Mouse (Mus musculus) testis, adult 2 months (tissue): Measurements from ENCODE around the gene Rbms1. TPM values are rescaled to one million over a fixed set of nuclear protein-coding genes. Genes with fewer than 3 reads are reported as not detected.

ENCODE experiments used
- H3K27ac ChIP-seq: fragments of 200-500 bp; 2 replicates; pipeline ENCODE4 v1.5.1; 2012; ENCODE audit warnings: low read depth, low read length; ENCODE audit not compliant: control insufficient read depth, insufficient read depth
- H3K27me3 ChIP-seq: fragments of 200-500 bp; 2 replicates; pipeline ENCODE4 v1.6.1; 2012; ENCODE audit warnings: mild to moderate bottlenecking, low read length, moderate library complexity; ENCODE audit not compliant: control insufficient read depth, insufficient read depth
- H3K36me3 ChIP-seq: fragments of 200-500 bp; 2 replicates; pipeline ENCODE4 v1.6.1; 2012; ENCODE audit warnings: mild to moderate bottlenecking, low read length; ENCODE audit not compliant: control insufficient read depth, insufficient read depth
- H3K4me1 ChIP-seq: fragments of 200-500 bp; 2 replicates; pipeline ENCODE4 v1.6.1; 2012; ENCODE audit warnings: low read length; ENCODE audit not compliant: control insufficient read depth, insufficient read depth
- H3K4me3 ChIP-seq: fragments of 200-500 bp; 2 replicates; pipeline ENCODE4 v1.5.1; 2012; ENCODE audit warnings: low read depth, mild to moderate bottlenecking, low read length, moderate library complexity, mixed read lengths; ENCODE audit not compliant: control insufficient read depth
- CTCF ChIP-seq: fragments of 200-500 bp; IDR thresholded peaks from 2 replicates; pipeline ENCODE4 v1.5.1; 2012; ENCODE audit warnings: low read depth, mild to moderate bottlenecking, inconsistent platforms, low read length, moderate library complexity; ENCODE audit not compliant: control insufficient read depth, insufficient read depth, insufficient replicate concordance
- POLR2A ChIP-seq: fragments of 200-500 bp; IDR thresholded peaks from 2 replicates; pipeline ENCODE4 v1.6.1; 2012; ENCODE audit warnings: low read depth, mild to moderate bottlenecking, inconsistent platforms, low read length, moderate library complexity; ENCODE audit not compliant: control insufficient read depth
- polyA plus RNA-seq: library from polyadenylated mRNA; depleted of rRNA; stranded (reverse); fragments of >200 nt; gene quantifications from 2 replicates; pipeline ENCODE4 v1.2.3, GENCODE M21; 2012

The Rbms1 gene
- polyA plus RNA-seq, 1 experiment = 284 TPM

- TF ChIP-seq POLR2A (no peak), CTCF (no peak)
- no peaks in the 10 kb centered on the region for H3K27me3 ChIP-seq
- no peaks in the 10 kb centered on the region for H3K4me1 ChIP-seq
- no peaks in the 10 kb centered on the region for H3K36me3 ChIP-seq
- no peak overlapping the region for H3K27ac ChIP-seq
- H3K4me3 ChIP-seq = no peak overlapping the region
These were observed 215.4 kb downstream of the Rbms1 start for GRCm38 (mm10) chr2:60747590-60747989.

GRCm38 (mm10) chr2:60744674-60745073, 218.3 kb downstream of the Rbms1 start:
- H3K27me3 ChIP-seq = no peaks in the 10 kb centered on the region
- no peak overlapping the region for H3K27ac ChIP-seq
- H3K4me1 ChIP-seq = no peaks in the 10 kb centered on the region
- no peak overlapping the region for H3K4me3 ChIP-seq
- H3K36me3 ChIP-seq = no peaks in the 10 kb centered on the region
- TF ChIP-seq POLR2A (no peak), CTCF (no peak)

- Histone ChIP-seq H3K27me3 (no peaks in the 10 kb centered on the region), H3K27ac (no peak overlapping the region), H3K4me3 (no peak overlapping the region), H3K36me3 (no peaks in the 10 kb centered on the region), H3K4me1 (no peaks in the 10 kb centered on the region)
- TF ChIP-seq POLR2A = no peak
- TF ChIP-seq CTCF = no peak
These were observed 223.4 kb downstream of the Rbms1 start for GRCm38 (mm10) chr2:60739389-60740137.

GRCm38 (mm10) chr2:60730929-60731328, 232.1 kb downstream of the Rbms1 start:
- Histone ChIP-seq H3K4me1 (no peaks in the 10 kb centered on the region), H3K27me3 (no peaks in the 10 kb centered on the region), H3K27ac (no peak overlapping the region), H3K36me3 (no peaks in the 10 kb centered on the region), H3K4me3 (no peak overlapping the region)
- no peak for TF ChIP-seq POLR2A

- TF ChIP-seq POLR2A (no peak), CTCF (no peak)
- H3K27ac ChIP-seq = no peak overlapping the region
These were observed 233.0 kb downstream of the Rbms1 start for GRCm38 (mm10) chr2:60730024-60730423.

GRCm38 (mm10) chr2:60728902-60729585, 233.9 kb downstream of the Rbms1 start:
- Histone ChIP-seq H3K27ac (no peak overlapping the region), H3K36me3 (no peaks in the 10 kb centered on the region), H3K27me3 (no peaks in the 10 kb centered on the region), H3K4me3 (no peak overlapping the region), H3K4me1 (no peaks in the 10 kb centered on the region)
- TF ChIP-seq CTCF = no peak
- no peak for TF ChIP-seq POLR2A

More at GRCm38 (mm10) chr2:60730024-60730423, 233.0 kb downstream of the Rbms1 start:
- Histone ChIP-seq H3K4me1 (no peaks in the 10 kb centered on the region), H3K27me3 (no peaks in the 10 kb centered on the region), H3K4me3 (no peak overlapping the region), H3K36me3 (no peaks in the 10 kb centered on the region)

GRCm38 (mm10) chr2:60724660-60725059, 238.3 kb downstream of the Rbms1 start:
- H3K27ac ChIP-seq = no peak overlapping the region
- H3K4me1 ChIP-seq = no peaks in the 10 kb centered on the region
- no peaks in the 10 kb centered on the region for H3K27me3 ChIP-seq
- no peaks in the 10 kb centered on the region for H3K36me3 ChIP-seq
- TF ChIP-seq POLR2A (no peak), CTCF (no peak)
- H3K4me3 ChIP-seq = no peak overlapping the region
